Mouse (Mus musculus): ENCODE results near the gene Psmb2.
A peak's percentile ranks its signal among the peaks of the same experiment; 100 is the strongest.

Psmb2 gene

GRCm38 (mm10) chr4:126752608-126753141 is 75.2 kb downstream of the Psmb2 start:
- DNase-seq (ENCODE audit: low read depth), result no peak

GRCm38 (mm10) chr4:126753268-126754230 is 76.1 kb downstream of the Psmb2 start, which contains the start of the genes Ncdn and AU040320:
Gene Ncdn, minus strand, starts transcription at chr4:126753438.
Gene AU040320, plus strand, starts transcription at chr4:126753544.
- DNase-seq (ENCODE audit: low read depth), result peak; percentile 97

- peak; percentile 22 for DNase-seq (ENCODE audit: low read depth)
Measured at GRCm38 (mm10) chr4:126754231-126754611, 76.8 kb downstream of the Psmb2 start.

GRCm38 (mm10) chr4:126754736-126755374 is 77.4 kb downstream of the Psmb2 start:
- no peak for DNase-seq (ENCODE audit: low read depth)

GRCm38 (mm10) chr4:126756766-126757165 is 79.3 kb downstream of the Psmb2 start:
- no peak for DNase-seq (ENCODE audit: low read depth)

- DNase-seq (ENCODE audit: low read depth), result no peak
Measured at GRCm38 (mm10) chr4:126758299-126758698, 80.9 kb downstream of the Psmb2 start.

Data from 416B (cell line).